Mouse (Mus musculus) embryonic facial prominence, embryonic 10.5 days (tissue): Measurements from ENCODE around the gene Gm8871. TPM values are rescaled to one million over a fixed set of nuclear protein-coding genes. Genes with fewer than 3 reads are reported as not detected.
"Not testable (repeated sequence)": the region's sequence is repeated elsewhere in the genome, so short reads cannot be mapped to it uniquely, and the experiment has no call there.

Source experiments
- DNase-seq: peaks from one replicate; pipeline ENCODE4 v3.0.0-alpha.2; 2017; ENCODE audit warnings: low spot score
- H3K27ac ChIP-seq: fragments of 300-500 bp; sonication (generic); replicated peaks from 2 replicates; pipeline ENCODE4 v1.5.1; 2016; ENCODE audit warnings: mild to moderate bottlenecking
- H3K27me3 ChIP-seq: fragments of 300-500 bp; sonication (generic); replicated peaks from 2 replicates; pipeline ENCODE4 v1.6.1; 2016; ENCODE audit warnings: low read depth, mild to moderate bottlenecking; ENCODE audit not compliant: poor library complexity, severe bottlenecking
- H3K36me3 ChIP-seq: fragments of 300-500 bp; sonication (generic); replicated peaks from 2 replicates; pipeline ENCODE4 v1.6.1; 2016; ENCODE audit warnings: mild to moderate bottlenecking, moderate library complexity
- H3K4me1 ChIP-seq: fragments of 300-500 bp; sonication (generic); 2 replicates; pipeline ENCODE4 v1.6.1; 2016
- H3K4me3 ChIP-seq: fragments of 300-500 bp; sonication (generic); 2 replicates; pipeline ENCODE4 v1.5.1; 2016; ENCODE audit warnings: mild to moderate bottlenecking, moderate library complexity
- H3K9me3 ChIP-seq: fragments of 300-500 bp; sonication (generic); 2 replicates; pipeline ENCODE4 v1.6.1; 2016; ENCODE audit warnings: mild to moderate bottlenecking
- WGBS: fragments of 180-500 bp; shearing (Covaris S2); methylation state at CpG from one replicate; pipeline ENCODE4 v1.1.7; 2016; 5-methylcytosine and 5-hydroxymethylcytosine counted together
- polyA plus RNA-seq: library from polyadenylated mRNA; unstranded; fragments of >200 nt; fragmentation: Nextera tagmentation; extraction: Ambion mirVana; gene quantifications from 2 replicates; pipeline ENCODE4 v1.2.1, GENCODE M21; 2016

Gm8871 gene
- not detected in 2 replicates for polyA plus RNA-seq

DNA sequence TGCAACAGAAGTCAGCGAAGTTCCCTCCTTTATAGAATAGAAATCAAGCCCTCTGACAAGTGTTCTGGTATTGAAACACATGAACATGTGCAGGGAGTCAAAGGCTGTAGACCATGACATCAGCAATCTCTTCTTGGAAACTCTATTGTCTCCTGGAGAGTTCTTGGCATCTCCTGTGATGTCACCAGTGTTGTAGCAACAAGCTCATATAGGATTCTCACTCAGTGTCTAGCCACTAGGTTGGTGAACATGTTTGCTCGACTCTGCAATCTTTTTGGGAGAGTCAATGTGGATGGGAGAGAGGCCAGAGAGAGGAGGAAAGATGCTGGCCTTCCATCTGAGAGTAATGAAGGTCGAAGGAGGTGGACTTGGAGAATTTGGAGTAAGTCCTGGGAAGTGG lies at the start of gene Gm8871, which contains the start of gene Gm8857:
Gm8871 (plus strand) TSS at position 301 of the 400 bp plus-strand sequence.
Gm8857 (plus strand) TSS at position 303 of the 400 bp plus-strand sequence.
- not testable (repeated sequence) for H3K4me1 ChIP-seq, H3K27ac ChIP-seq, H3K4me3 ChIP-seq, H3K36me3 ChIP-seq, H3K9me3 ChIP-seq, DNase-seq, H3K27me3 ChIP-seq
- WGBS: 54% methylated on average over 3 of the region's 3 CpGs

DNA sequence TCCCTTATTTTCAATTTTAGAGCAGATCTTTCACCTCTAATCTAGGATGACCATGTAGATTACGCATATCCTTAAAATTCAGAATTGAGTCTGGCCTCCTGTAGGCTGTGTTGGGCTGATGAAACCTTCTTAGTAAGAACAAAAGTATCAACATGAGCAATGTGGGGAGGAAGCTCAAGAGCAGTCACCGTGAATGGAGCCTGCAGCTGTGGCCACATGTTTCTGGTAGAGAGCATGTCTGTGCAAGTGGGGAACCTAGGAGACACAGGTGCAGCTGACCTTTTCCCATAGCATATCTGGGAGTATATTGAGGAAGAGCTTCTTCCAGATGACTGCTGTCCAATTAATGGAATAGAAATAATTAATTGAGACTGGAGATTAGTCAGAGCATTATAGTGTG lies 5.9 kb downstream of the Gm8871 start:
- WGBS: 91% methylated on average over 2 of the region's 2 CpGs
- H3K4me3 ChIP-seq, H3K9me3 ChIP-seq, DNase-seq, H3K36me3 ChIP-seq, H3K27me3 ChIP-seq, H3K27ac ChIP-seq, H3K4me1 ChIP-seq: not testable (repeated sequence)

DNA sequence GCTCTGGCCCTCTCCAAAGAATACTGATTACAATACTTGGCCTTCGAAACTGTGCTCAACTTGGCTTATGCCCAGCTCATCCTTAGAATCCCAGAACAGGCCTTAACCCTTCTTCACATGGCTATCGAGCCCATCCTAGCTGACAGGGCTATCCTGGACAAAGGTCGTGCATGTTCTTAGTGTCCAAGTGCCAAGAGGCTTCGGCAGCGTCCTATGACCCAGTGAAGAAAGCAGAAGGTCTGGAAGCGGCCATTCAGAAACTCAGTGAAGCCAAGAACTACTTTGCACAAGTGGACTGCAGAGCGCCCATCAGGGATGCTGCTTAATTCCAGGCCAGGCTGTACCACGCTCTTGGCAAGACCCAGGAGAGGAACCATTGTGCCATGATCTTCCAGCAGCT lies 10.5 kb downstream of the Gm8871 start:
- H3K9me3 ChIP-seq, H3K4me1 ChIP-seq, H3K27me3 ChIP-seq, H3K27ac ChIP-seq, DNase-seq, H3K4me3 ChIP-seq, H3K36me3 ChIP-seq: not testable (repeated sequence)
- WGBS: 87% methylated on average over 6 of the region's 8 CpGs

Other genes starting within 250 kb of the Gm8871 start
- gene Gm8857, start within 50 bp of the Gm8871 start, polyA plus RNA-seq: not detected in 2 replicates
- not detected in 2 replicates for gene Gm8879, start 179.8 kb downstream of the Gm8871 start, polyA plus RNA-seq
- not detected in 2 replicates for gene Gm5861, start 235.3 kb downstream of the Gm8871 start, polyA plus RNA-seq